Mouse (Mus musculus) heart, adult 2 months (tissue): ENCODE measurements at regions not wholly inside any gene's neighbourhood (a gene's known extent, or its start where the extent isn't known, plus 50 kb on each side); places are given as distances from the start of the nearest gene placed in this dataset.

Experiments used
- CTCF ChIP-seq: fragments of 200-600 bp; IDR thresholded peaks from 2 replicates; pipeline ENCODE4 v1.8.1; 2022; ENCODE audit warnings: antibody characterized with exemption, mild to moderate bottlenecking, moderate library complexity
- POLR2A ChIP-seq: fragments of 200-500 bp; IDR thresholded peaks from 2 replicates; pipeline ENCODE4 v1.6.1; 2011; ENCODE audit warnings: mild to moderate bottlenecking, low read depth, low read length, control low read depth; ENCODE audit not compliant: insufficient read depth

DNA sequence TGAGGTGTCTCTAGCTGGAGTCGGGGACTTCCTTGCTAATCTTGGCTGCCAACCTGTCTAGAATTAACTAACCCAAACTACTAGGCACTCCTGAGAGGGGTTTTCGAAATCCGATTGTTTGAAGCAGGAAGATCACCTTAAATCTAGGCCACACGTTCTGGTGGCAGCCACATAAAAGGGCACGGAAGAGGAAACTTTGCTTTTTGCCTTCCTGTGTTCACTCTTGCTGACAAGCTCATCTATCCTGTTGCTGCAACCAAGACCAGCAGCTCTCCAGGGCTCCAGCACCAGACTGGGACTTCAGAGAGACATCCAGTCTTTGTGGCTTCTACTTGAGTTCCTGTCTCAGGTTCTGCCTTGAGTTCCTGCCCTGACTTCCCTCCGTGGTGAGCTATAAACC lies 75.5 kb downstream of the 1700001O22Rik start:
- TF ChIP-seq CTCF (no peak), POLR2A (no peak)
